Mouse (Mus musculus): ENCODE measurements at regions not wholly inside any gene's neighbourhood (a gene's known extent, or its start where the extent isn't known, plus 50 kb on each side); places are given as distances from the start of the nearest gene placed in this dataset.

DNA sequence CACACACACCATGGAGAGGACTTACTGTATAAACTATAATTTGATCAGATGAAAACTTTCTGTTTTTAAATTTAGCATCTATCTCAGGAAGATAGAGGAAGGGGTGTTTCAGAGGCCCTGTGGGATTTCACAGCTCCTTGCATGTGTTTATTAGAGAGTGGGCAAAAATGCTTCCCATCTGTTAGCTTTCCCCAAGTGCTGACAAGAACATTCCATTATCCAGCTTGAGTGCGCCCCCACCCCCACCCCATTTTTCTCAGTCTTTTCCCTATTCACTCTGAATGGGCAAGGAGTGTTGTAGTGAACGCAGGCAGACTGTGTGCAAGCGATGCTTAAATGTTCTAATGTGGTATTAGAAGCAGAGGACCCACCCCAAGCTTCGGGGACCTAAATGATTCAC, 228.2 kb upstream of the Fn1 start:
- TF ChIP-seq CTCF (IDR thresholded peaks at IDR 0.05; ENCODE audit: borderline replicate concordance, insufficient read depth, low read length): no peak
- TF ChIP-seq POLR2A (IDR thresholded peaks at IDR 0.05; ENCODE audit: low read depth, low read length): no peak
